Mouse (Mus musculus) brain, embryonic 14.5 days (tissue): ENCODE measurements at regions not wholly inside any gene's neighbourhood (a gene's known extent, or its start where the extent isn't known, plus 50 kb on each side); places are given as distances from the start of the nearest gene placed in this dataset.

ENCODE experiments used
- CTCF ChIP-seq: fragments of 200-500 bp; IDR thresholded peaks from 2 replicates; pipeline ENCODE4 v1.5.1; 2012; ENCODE audit warnings: inconsistent platforms, mild to moderate bottlenecking, moderate library complexity, borderline replicate concordance; ENCODE audit not compliant: insufficient read depth, insufficient read length; ENCODE audit errors: extremely low read depth
- POLR2A ChIP-seq: fragments of 200-500 bp; IDR thresholded peaks from 2 replicates; pipeline ENCODE4 v1.6.1; 2012; ENCODE audit warnings: mild to moderate bottlenecking, inconsistent platforms, borderline replicate concordance; ENCODE audit not compliant: poor library complexity, insufficient read depth, insufficient read length, severe bottlenecking; ENCODE audit errors: extremely low read depth

DNA sequence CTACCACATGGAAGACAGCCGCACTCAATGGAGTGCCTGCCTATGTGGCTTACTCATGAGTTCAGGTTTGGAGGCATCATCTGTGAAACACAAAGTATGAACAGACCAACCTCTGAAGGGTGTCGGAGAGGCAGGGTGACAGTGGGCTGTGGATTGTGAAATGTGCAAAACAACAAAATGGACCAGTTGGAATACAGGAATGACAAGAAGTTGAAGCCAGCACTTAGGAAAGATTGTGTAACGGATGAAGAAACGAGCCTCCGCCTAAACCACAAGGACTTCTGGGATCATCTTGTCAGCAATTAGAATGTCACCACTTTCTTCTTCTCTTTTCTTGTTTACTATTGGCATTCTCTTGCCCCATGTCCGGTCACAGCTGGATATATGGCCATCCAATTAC is 1100.6 kb downstream of the Mrps31 start:
- TF ChIP-seq CTCF (no peak), POLR2A (no peak)
